Mouse (Mus musculus) neural tube, embryonic 10.5 days (tissue): ENCODE results near the gene Tyro3.
A peak's percentile ranks its signal among the peaks of the same experiment; 100 is the strongest.

Experiments used
- DNase-seq: peaks from one replicate; pipeline ENCODE4 v3.0.0-alpha.2; 2017; ENCODE audit warnings: low spot score; ENCODE audit errors: extremely low spot score

Gene Tyro3

DNA sequence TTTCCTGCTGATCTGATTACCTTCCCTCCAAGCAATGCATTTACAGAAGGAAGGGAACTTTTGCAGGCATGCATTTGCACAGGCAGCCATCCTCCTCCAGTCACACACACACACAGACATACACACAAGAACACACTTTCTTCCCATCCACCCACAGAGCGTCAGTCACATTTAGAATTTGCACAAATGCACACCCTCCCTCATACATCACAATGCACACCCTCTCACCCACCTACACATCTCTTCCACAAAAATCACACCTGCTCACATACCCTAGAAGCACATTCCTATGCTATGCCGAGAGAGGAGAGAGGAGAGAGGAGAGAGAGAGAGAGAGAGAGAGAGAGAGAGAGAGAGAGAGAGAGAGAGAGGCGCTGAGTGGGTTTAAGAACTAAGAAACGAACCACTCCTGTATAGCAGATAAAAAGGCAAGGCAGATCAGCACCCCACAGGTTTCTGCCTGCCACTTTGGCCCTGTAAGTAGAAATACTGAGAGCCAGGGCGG, at the start of gene Tyro3:
Gene Tyro3, plus strand, starts transcription at position 455 of the 505 bp plus-strand sequence.
- DNase-seq, result no peak

GRCm38 (mm10) chr2:119749260-119749659, 48.3 kb upstream of the Tyro3 start:
- DNase-seq, result no peak

GRCm38 (mm10) chr2:119757601-119758100, 39.9 kb upstream of the Tyro3 start:
- no peak for DNase-seq

- peak; percentile 65 for DNase-seq
Observed at GRCm38 (mm10) chr2:119758101-119758843, 39.3 kb upstream of the Tyro3 start.

- peak; percentile 59 for DNase-seq
Observed at GRCm38 (mm10) chr2:119758844-119759835, 38.4 kb upstream of the Tyro3 start.

GRCm38 (mm10) chr2:119760251-119760650, 37.3 kb upstream of the Tyro3 start, which contains the start of gene Ltk:
TSS of gene Ltk (minus strand) at chr2:119760431.
- no peak for DNase-seq

DNA sequence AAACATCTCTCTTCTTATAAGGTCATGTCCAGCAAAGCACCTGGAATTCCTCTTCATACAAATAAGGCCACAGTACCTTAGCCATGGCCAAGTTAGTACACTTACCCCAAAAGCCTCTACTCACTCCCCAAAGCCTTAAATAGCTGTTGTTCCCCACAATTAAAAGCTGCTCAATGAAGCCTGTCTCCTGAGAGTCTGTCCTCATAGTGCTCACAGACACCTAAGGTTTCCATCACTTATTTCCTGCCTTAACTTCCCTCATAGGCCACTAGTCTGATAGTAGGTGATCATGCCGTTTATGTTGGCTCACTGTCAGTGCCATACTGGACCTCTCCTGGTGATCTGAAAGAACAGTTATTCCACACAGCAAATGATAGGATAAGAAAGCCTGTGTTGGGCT, 35.3 kb upstream of the Tyro3 start:
- no peak for DNase-seq

- DNase-seq, result no peak
Observed at GRCm38 (mm10) chr2:119763924-119764323, 33.6 kb upstream of the Tyro3 start.

DNA sequence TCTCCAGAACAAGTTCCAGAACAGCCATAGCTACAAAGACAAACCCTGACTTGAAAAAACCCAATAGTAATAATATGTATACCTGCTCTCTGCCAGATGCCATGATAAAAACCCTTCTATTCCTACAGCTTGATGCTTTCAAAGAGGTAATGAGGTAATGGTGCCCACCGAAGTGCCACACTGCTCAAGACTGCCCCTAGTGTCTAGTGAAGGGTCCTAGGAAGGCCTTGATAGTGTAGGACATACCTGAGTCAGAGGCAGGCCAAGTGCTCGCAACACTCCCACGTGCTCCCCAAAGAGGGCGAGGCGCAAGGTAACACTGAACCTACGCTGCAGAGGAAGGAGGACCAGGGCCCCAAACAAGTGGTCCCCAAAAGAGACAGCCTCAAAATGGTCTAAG, 30.3 kb upstream of the Tyro3 start:
- DNase-seq, result no peak

DNA sequence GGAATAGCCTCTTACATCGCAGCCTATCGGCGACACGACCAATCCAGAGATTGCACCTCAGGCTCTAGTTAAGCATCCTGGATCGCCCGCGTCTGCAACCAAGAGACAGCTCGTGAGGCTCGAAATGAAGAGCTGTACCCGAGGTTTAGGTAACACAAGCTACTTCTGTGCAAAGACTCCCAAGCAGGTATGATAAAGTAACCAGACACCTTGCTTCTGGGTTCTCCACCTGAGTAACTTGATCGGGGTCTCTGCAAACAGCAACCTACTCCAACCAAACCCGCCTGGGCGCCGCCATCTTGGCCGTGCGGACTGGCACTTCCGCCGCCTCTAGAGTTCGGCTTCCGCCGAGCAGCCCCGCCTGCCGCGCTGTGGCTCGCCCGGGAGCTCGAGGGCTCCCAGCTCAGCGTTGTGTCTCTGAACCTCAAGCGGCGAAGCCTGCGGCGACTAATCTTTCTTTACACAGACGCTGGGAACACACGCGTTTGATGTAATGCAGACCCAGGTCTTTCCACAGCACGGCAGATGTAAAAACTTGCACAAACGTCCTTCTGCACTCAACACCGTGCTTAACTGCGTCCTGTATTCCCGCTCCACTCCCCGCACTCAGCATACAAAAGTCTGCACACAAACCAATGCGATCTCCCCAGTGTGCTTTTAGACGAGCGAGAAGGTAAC, 10.2 kb upstream of the Tyro3 start, which contains the start of gene Rpap1:
Gene Rpap1, minus strand, starts transcription at position 332 of the 678 bp plus-strand sequence.
- DNase-seq, result peak; percentile 91

GRCm38 (mm10) chr2:119789996-119790395, 7.5 kb upstream of the Tyro3 start:
- no peak for DNase-seq

- DNase-seq, result peak; percentile 57
Observed at GRCm38 (mm10) chr2:119798246-119798927, 854 bp downstream of the Tyro3 start.

GRCm38 (mm10) chr2:119799181-119799960, 1.8 kb downstream of the Tyro3 start:
- peak; percentile 74 for DNase-seq

- DNase-seq, result no peak
Observed at GRCm38 (mm10) chr2:119799961-119800550, 2.5 kb downstream of the Tyro3 start.

DNA sequence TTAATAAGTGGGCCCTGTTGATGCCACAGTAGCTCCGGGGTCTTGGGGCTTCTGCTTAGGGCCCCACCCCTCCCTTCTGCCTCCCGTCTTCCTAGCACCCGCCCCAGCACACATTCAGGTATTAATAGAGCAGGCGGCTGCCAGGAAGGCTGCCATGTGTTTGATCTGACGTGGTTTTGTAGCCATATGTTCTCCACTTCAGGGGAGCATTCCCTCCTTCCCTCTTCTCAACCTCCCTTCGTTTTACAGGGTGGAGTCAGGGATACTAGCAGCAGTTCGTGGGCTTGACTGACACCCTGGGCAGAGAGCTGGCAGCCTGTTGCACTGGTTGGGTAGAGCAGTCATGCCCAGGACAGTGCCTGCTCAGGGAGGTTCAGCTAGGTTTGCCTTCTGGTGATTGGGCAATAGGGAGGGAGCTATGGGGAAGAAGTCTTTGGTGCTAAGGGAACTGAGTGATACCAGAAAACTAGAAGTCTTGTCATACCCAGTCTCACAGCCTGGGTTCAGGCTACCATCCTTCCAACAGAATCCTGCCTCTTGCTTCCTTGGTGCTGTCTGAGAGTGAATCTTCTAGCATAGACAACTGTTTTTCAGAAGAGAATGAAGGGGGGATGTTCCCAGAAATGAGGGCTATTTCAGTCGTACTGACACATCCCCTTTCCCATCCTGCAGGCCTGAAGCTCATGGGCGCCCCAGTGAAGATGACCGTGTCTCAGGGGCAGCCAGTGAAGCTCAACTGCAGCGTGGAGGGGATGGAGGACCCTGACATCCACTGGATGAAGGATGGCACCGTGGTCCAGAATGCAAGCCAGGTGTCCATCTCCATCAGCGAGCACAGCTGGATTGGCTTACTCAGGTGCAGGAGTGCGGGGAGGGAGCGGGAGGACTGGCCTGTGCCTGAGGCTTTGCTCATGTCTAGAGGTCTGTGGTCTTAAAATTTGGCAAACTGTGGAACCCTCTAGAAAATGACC, 3.6 kb downstream of the Tyro3 start:
- no peak for DNase-seq

- DNase-seq, result peak; percentile 44
Observed at GRCm38 (mm10) chr2:119802767-119803617, 5.5 kb downstream of the Tyro3 start.

DNA sequence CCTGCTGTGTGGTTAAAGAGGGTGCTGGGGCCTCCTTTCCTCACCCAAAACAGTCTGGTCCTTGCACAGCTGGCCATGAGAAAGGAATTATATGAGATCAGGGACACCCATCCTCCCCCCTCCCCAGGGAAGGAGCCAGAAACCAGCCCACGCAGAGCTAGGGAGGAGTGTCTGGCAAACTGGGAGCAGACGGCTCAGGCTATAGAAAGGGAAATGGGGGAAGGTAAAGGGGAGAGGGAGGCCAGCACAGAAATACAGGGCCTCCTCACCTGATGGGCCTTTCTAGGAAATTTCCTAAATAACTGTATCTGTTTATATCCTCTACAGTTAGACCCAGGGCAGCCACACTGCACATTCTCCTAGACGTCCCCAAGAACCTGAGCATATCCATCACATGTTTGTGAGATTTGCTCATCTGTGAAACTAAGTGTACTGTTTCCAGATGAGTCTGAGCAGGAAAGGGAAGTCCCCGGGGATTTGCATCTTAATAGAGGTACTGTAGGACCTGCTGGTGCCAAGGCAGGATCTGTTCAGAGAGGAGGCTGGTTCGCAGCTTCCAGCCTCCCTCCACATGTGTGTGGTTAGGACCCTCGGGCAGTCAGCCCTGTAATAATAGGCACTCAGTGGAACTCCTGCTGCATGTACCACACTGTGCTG, 6.2 kb downstream of the Tyro3 start:
- no peak for DNase-seq
